Comparison of ENCODE assay signal across 24 mouse cellular contexts in genomic region chr8:103405787-103406186, GRCm38 (mm10).
DNase-seq lines count a peak whose midpoint lies in the region; ATAC-seq lines count a peak whose summit lies in the region.
"Had no signal": no experiment of that assay in that cellular context is flagged by ENCODE, and none has a peak within 500 bp of the region (broad histone marks: within the 10 kb centered on the region; RNA-seq: fewer than 3 reads in every experiment).

No protein-coding gene starts in this region.

- no peaks in the 10 kb centered on the region for H3K36me3 ChIP-seq in heart, embryonic 12.5 days
- H3K36me3 ChIP-seq in intestine, embryonic 14.5 days (ENCODE audit: control insufficient read depth, insufficient read depth, low read length), result no peaks in the 10 kb centered on the region
- no peaks in the 10 kb centered on the region for H3K36me3 ChIP-seq in intestine, embryonic 15.5 days
- H3K36me3 ChIP-seq in midbrain, embryonic 11.5 days (ENCODE audit: control insufficient read depth, insufficient read depth, low read length), result no peaks in the 10 kb centered on the region
- no peaks in the 10 kb centered on the region for H3K36me3 ChIP-seq in midbrain, embryonic 13.5 days
- H3K36me3 ChIP-seq: embryonic facial prominence, embryonic 13.5 days; forebrain, embryonic 10.5 days; heart, embryonic 10.5 days; hindbrain, embryonic 10.5 days; hindbrain, embryonic 13.5 days had no signal

- no peaks in the 10 kb centered on the region for H3K27me3 ChIP-seq in heart, embryonic 12.5 days (replicated peaks)
- no peaks in the 10 kb centered on the region for H3K27me3 ChIP-seq in intestine, embryonic 14.5 days (replicated peaks; ENCODE audit: control insufficient read depth, insufficient read depth, low read length)
- no peaks in the 10 kb centered on the region for H3K27me3 ChIP-seq in intestine, embryonic 15.5 days (replicated peaks)
- no peaks in the 10 kb centered on the region for H3K27me3 ChIP-seq in midbrain, embryonic 11.5 days (ENCODE audit: control insufficient read depth, insufficient read depth, low read length)
- no peaks in the 10 kb centered on the region for H3K27me3 ChIP-seq in midbrain, embryonic 13.5 days
- H3K27me3 ChIP-seq: embryonic facial prominence, embryonic 13.5 days; forebrain, embryonic 13.5 days; hindbrain, embryonic 13.5 days had no signal

- no peak overlapping the region for H3K4me3 ChIP-seq in heart, embryonic 12.5 days
- H3K4me3 ChIP-seq in intestine, embryonic 14.5 days (ENCODE audit: low read depth, low read length), result no peak overlapping the region
- H3K4me3 ChIP-seq in intestine, embryonic 15.5 days (replicated peaks), result no peak overlapping the region
- no peak overlapping the region for H3K4me3 ChIP-seq in midbrain, embryonic 11.5 days (ENCODE audit: low read depth, low read length)
- H3K4me3 ChIP-seq in midbrain, embryonic 13.5 days (replicated peaks), result no peak overlapping the region
- H3K4me3 ChIP-seq: embryonic facial prominence, embryonic 13.5 days; forebrain, embryonic 10.5 days; forebrain, embryonic 13.5 days; heart, embryonic 10.5 days; hindbrain, embryonic 10.5 days; hindbrain, embryonic 13.5 days had no signal

- no peaks in the 10 kb centered on the region for H3K9me3 ChIP-seq in heart, embryonic 12.5 days (replicated peaks)
- peaks cover 2% of the 10 kb centered on the region; the same call in 1 of the 2 replicates for H3K9me3 ChIP-seq in intestine, embryonic 14.5 days (ENCODE audit: control insufficient read depth, low read length)
- no peaks in the 10 kb centered on the region for H3K9me3 ChIP-seq in intestine, embryonic 15.5 days
- H3K9me3 ChIP-seq in midbrain, embryonic 11.5 days (ENCODE audit: control insufficient read depth, low read length), result no peaks in the 10 kb centered on the region
- H3K9me3 ChIP-seq in midbrain, embryonic 13.5 days, result no peaks in the 10 kb centered on the region
- H3K9me3 ChIP-seq: embryonic facial prominence, embryonic 13.5 days; forebrain, embryonic 13.5 days; heart, embryonic 10.5 days; hindbrain, embryonic 10.5 days; hindbrain, embryonic 13.5 days had no signal

- ATAC-seq in heart, embryonic 12.5 days (ENCODE audit: insufficient number of reproducible peaks, low FRiP score), result peak; percentile 55; the same call in 1 of the 2 replicates
- no peak for ATAC-seq in intestine, embryonic 14.5 days (replicated peaks; ENCODE audit: low FRiP score, low TSS enrichment, low read depth)
- no peak for ATAC-seq in intestine, embryonic 15.5 days
- no peak for ATAC-seq in midbrain, embryonic 11.5 days (ENCODE audit: low FRiP score)
- ATAC-seq in midbrain, embryonic 13.5 days, result no peak
- ATAC-seq: CD4-positive, CD25-positive, alpha-beta regulatory T cell, adult 4 months; forebrain, embryonic 13.5 days; forebrain, embryonic 16.5 days; hindbrain, embryonic 16.5 days had no signal

- WGBS in heart, embryonic 12.5 days, result 36% methylated on average over 12 of the region's 12 CpGs
- 34% methylated on average over 12 of the region's 12 CpGs for WGBS in intestine, embryonic 14.5 days
- 44% methylated on average over 12 of the region's 12 CpGs for WGBS in intestine, embryonic 15.5 days
- 90% methylated on average over 12 of the region's 12 CpGs for WGBS in midbrain, embryonic 11.5 days
- WGBS in midbrain, embryonic 13.5 days, result 88% methylated on average over 12 of the region's 12 CpGs

- peaks cover 31% of the 10 kb centered on the region for H3K4me1 ChIP-seq in heart, embryonic 12.5 days (replicated peaks)
- H3K4me1 ChIP-seq in intestine, embryonic 14.5 days (replicated peaks; ENCODE audit: control insufficient read depth, insufficient read depth, low read length), result peaks cover 23% of the 10 kb centered on the region; the same call in 1 of the 2 replicates
- H3K4me1 ChIP-seq in intestine, embryonic 15.5 days (replicated peaks), result 0 out of 2 replicates have a peak, but pooled peaks cover 3% of the 10 kb centered on the region
- H3K4me1 ChIP-seq in midbrain, embryonic 11.5 days (ENCODE audit: control insufficient read depth, insufficient read depth, low read length), result no peaks in the 10 kb centered on the region
- H3K4me1 ChIP-seq in midbrain, embryonic 13.5 days (replicated peaks), result no peaks in the 10 kb centered on the region
- H3K4me1 ChIP-seq: forebrain, embryonic 10.5 days; forebrain, embryonic 13.5 days; hindbrain, embryonic 13.5 days had no signal

- H3K4me2 ChIP-seq in heart, embryonic 12.5 days, result 0 out of 2 replicates have a peak overlapping the region, but pooled peaks have one; percentile 14
- H3K4me2 ChIP-seq in intestine, embryonic 14.5 days (ENCODE audit: low read length), result no peak overlapping the region; the same call in 1 of the 2 replicates
- no peak overlapping the region for H3K4me2 ChIP-seq in intestine, embryonic 15.5 days (replicated peaks)
- no peak overlapping the region for H3K4me2 ChIP-seq in midbrain, embryonic 11.5 days
- H3K4me2 ChIP-seq in midbrain, embryonic 13.5 days (replicated peaks), result no peak overlapping the region
- H3K4me2 ChIP-seq: embryonic facial prominence, embryonic 13.5 days; forebrain, embryonic 13.5 days; hindbrain, embryonic 13.5 days had no signal

- no peak overlapping the region; the same call in 1 of the 2 replicates for H3K27ac ChIP-seq in heart, embryonic 12.5 days (ENCODE audit: poor library complexity, severe bottlenecking)
- H3K27ac ChIP-seq in intestine, embryonic 14.5 days (ENCODE audit: low read depth), result 0 out of 2 replicates have a peak overlapping the region, but pooled peaks have one; percentile 22
- H3K27ac ChIP-seq in intestine, embryonic 15.5 days, result no peak overlapping the region
- no peak overlapping the region for H3K27ac ChIP-seq in midbrain, embryonic 11.5 days (ENCODE audit: low read depth, low read length)
- no peak overlapping the region for H3K27ac ChIP-seq in midbrain, embryonic 13.5 days
- H3K27ac ChIP-seq: embryonic facial prominence, embryonic 13.5 days; forebrain, embryonic 10.5 days; forebrain, embryonic 13.5 days; heart, embryonic 10.5 days; hindbrain, embryonic 10.5 days; hindbrain, embryonic 13.5 days had no signal

- no peak for DNase-seq in heart, postnatal 4 days
- no peak for DNase-seq in intestine, embryonic 14.5 days (ENCODE audit: low spot score)
- DNase-seq in midbrain, embryonic 11.5 days (ENCODE audit: low spot score, missing footprints), result peak; percentile 37
- DNase-seq: adrenal gland, adult 2 months; adrenal gland, postnatal 14 days; cerebellum, adult 11 months; cerebellum, adult 2 months; cerebellum, adult 9-11 months; cerebellum, postnatal 25 days; gastrocnemius, postnatal 10 days; gastrocnemius, postnatal 36 days; kidney, adult 18-20 months had no signal

- H3K9ac ChIP-seq in heart, embryonic 12.5 days, result no peak overlapping the region
- H3K9ac ChIP-seq in intestine, embryonic 14.5 days (ENCODE audit: low read length), result no peak overlapping the region
- H3K9ac ChIP-seq in intestine, embryonic 15.5 days, result no peak overlapping the region
- no peak overlapping the region for H3K9ac ChIP-seq in midbrain, embryonic 11.5 days (ENCODE audit: low read length)
- no peak overlapping the region for H3K9ac ChIP-seq in midbrain, embryonic 13.5 days (replicated peaks)
- H3K9ac ChIP-seq: embryonic facial prominence, embryonic 13.5 days; forebrain, embryonic 13.5 days; hindbrain, embryonic 13.5 days had no signal
